Mouse (Mus musculus) spleen, adult 2 months (tissue): ENCODE data around the gene Stat6.

Source experiments
- CTCF ChIP-seq: fragments of 200-500 bp; IDR thresholded peaks from 2 replicates; pipeline ENCODE4 v1.5.1; 2011; ENCODE audit warnings: mild to moderate bottlenecking, inconsistent platforms; ENCODE audit not compliant: insufficient read depth, insufficient read length, insufficient replicate concordance; ENCODE audit errors: extremely low read depth
- POLR2A ChIP-seq: fragments of 200-500 bp; IDR thresholded peaks from 2 replicates; pipeline ENCODE4 v1.6.1; 2011; ENCODE audit warnings: low read depth, low read length, inconsistent platforms

DNA sequence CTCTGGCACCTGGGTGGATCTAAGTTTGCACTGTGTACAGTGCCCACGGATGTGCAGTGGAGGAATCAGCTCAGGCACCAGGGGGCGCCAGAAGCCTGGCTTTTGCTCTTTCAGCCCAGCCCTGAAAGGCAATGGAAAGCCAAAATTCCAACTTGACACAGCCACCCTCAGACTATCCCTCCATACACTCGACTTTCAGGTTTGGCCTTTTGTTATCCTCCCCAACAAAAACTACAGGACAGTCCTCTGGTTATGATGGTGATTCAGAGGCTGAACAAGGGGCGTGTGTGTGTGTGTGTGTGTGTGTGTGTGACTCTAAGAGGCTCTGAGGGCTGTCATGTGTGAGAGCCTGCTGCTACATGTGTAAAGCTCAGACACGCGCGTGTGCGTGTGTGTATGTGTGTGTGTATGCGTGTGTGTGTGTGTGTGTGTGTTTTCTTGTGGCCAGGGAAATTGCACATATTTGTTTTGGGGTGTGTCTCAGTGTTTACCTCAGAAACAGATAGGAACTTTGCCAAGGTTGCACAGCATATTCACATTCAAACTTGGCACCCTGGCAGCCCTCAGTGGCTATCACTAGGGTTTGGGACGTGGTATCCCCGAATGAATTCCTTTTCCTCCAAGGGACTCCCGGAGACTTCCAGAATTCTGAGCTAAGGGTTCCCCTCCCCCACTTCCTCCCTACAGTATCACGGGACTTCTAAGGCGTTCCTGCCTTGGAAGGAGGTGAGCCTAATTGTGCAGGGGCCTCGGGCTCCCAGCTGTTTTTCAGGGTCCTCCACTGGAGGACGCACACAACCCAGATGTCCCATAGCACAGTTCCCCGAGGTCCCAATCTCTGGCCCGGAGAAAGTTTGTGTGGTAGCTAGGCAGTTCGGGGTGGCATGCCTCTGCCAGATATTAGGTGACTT is 670 bp upstream of the Stat6 start:
- TF ChIP-seq CTCF (peak; percentile 93), POLR2A (no peak)
